Mouse (Mus musculus) kidney, postnatal 14 days (tissue): Measurements from ENCODE around the gene Immp2l.

Experiments
- DNase-seq: peaks from one replicate; pipeline ENCODE4 v3.0.0; 2022; ENCODE audit warnings: mixed read lengths

Immp2l gene

DNA sequence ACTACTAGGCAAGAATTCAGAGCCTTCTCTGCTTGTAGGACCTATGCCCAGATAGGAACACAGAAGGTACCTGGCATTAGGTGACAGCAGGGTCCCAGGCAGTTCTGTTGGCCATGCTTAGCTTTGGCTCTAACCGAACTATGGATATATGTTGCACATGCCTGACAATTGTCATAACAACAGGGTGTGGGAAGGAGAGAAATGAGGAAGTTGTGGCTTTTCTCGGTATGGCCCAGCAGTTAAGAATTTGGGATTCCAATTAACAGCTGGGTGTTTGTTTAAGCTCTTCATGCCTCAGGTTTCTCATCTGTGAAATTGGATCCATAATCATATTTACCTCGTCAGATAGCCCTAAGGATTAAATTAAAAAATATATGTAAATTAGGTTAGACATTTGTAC, 854.6 kb downstream of the Immp2l start:
- no peak for DNase-seq

DNA sequence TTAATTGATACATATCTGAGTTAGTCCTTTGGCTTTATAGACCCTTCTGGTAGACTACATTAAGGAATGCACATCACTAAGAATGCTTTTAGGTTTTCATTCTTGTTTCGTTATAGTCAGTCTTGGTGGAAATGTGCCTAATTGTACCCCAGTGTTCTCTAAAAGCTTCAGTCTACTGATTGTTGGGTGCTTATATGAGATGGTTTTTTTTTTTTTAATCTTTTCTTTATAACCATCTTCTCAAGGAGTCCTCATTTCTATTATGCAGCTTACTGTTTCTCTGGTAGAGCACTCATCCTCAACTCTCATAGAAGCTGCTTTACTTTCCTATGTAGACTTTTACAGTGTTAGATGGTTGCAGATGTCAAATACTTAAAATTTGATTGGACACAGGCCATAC, 855.1 kb downstream of the Immp2l start:
- no peak for DNase-seq

GRCm38 (mm10) chr12:41879412-41879811, 855.5 kb downstream of the Immp2l start:
- DNase-seq, result no peak

DNA sequence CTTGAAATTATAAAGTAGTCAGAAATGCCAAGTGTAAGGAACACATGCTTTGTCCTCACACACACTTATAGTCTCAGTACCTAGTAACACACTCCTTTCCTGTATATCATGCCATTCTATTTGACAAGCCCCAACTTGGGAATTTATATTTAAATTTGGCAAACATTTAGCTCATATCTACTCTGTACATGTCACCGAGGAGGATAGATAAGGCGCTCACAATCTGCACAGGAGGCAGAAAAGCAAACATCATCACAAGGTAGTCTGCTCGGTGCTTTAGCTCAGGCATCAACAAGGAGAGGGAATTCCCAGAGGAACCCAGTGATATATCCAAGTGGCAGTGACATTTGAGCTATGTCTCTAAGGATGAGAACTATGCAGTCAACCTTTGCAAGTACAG, 856.9 kb downstream of the Immp2l start:
- no peak for DNase-seq

DNA sequence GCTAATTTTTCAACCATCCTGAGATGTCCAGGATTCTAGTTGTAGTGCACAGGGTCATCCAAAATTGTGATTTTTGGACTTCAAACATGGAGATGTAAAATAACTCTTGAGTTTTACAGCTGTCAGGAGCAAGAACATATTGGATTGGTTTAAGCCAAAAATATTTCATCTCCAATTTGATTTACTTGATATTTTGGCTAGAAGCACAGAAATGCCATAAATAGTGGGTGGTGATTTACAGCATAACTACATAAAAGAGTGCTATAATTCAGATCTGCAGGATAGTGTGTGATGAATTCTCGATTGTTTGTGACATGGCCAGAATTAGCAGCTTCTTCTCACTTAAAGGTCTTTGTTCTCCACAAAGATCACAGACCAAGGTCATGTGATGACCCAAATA, 884.1 kb downstream of the Immp2l start:
- no peak for DNase-seq

DNA sequence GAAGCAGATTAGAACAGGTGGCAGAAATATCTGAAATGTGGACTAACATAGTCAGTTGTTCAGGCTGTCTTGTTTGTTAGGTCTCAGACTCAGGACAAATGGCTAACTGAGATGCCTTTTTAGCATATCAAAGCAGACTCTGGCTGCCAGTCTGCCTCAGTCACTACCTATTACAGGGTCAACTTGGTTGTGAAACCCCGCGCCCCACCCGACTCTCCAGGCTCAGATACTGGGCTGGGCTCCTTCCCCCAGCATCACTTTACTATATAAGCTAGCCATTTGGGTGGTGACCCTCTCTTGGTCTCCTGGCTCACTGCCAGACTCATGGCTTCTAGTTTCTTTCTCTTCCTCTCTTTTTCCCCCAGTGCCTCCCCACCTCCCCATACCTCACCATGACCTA, 887.7 kb downstream of the Immp2l start:
- DNase-seq, result no peak

DNA sequence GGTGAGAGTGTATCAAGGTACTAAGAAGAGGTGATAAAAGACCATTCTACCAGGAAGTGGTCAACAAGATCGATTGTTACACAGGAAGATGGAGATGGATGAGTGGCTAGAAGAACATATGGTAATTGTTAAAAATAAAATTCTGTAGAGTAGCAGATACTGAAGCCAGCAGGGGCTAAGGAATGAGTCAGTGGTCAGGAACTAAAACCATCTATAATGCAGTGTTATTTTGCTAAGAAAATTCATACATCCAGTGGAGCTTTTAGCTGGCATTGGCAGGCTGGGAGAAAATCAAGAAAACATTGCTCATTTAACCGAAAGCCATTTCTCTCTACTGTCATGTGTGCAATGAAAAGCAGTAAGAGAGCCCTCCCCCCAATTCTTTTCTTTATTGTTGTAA, 913.9 kb downstream of the Immp2l start:
- no peak for DNase-seq

DNA sequence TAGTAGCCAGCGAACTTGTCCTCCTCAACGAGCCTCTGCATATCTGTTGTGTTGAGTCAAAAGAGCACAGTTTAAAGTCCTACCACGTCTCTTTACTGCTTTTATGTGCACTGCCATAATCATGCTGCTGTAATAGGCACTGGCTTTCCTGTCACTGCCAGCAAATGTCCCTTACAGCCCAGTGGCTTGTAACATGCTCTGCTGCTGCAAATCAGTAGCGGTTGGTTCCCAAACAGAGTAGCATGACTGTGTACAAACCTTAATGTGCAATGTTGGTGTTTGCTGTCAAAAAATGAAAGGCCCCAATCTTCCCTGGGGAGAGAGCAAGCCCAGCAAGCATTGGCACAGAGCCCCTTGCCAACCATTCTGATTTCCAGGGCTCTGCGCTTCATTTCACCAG, 918.0 kb downstream of the Immp2l start:
- DNase-seq, result no peak

GRCm38 (mm10) chr12:41944079-41944672, 920.3 kb downstream of the Immp2l start:
- no peak for DNase-seq

GRCm38 (mm10) chr12:41946536-41946935, 922.6 kb downstream of the Immp2l start:
- no peak for DNase-seq

DNA sequence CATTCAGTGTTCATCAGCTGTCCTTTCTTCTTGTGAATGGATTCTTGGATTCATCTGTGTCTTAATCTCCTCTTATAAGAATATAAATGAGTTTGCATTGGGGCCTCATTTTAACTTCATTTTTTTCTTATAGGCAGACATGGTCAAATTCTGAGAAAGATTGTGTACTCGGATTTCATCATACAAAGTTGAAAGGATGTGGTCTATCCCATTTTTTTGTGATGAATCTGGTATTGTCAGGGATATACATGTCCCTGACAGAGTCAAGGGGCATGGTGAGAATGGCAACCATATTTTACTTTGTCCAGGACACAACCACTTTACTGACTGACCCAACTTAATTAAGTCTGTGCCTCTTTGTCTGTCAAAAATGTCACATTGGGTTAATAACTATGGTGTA, 925.5 kb downstream of the Immp2l start:
- DNase-seq, result no peak

GRCm38 (mm10) chr12:41949841-41950241, 926.0 kb downstream of the Immp2l start:
- no peak for DNase-seq

GRCm38 (mm10) chr12:41950726-41951125, 926.8 kb downstream of the Immp2l start:
- no peak for DNase-seq

DNA sequence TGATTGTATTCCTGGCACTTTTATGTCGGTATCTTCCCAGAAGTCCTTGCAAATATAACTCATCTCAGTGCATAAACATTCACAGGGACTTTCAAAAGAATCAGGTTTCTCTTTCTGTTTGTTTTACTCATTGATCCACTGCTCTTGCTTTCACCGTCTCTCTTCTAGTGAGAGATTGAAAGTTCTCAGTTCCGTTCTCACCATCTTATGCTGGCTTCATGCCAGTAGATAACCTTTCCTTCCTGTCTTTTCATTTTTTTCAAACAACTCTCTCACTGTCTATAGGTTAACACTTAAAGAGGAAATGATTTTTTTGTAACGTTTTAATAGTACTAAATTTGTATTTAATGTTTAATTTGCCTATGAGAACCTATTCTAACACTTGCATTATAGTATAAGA, 937.1 kb downstream of the Immp2l start:
- no peak for DNase-seq

- no peak for DNase-seq
These were observed 967.5 kb downstream of the Immp2l start for GRCm38 (mm10) chr12:41991408-41991807.
